Mouse (Mus musculus): ENCODE results near the gene Tmprss6. TPM values are rescaled to one million over a fixed set of nuclear protein-coding genes. Genes with fewer than 3 reads are reported as not detected.

The Tmprss6 gene
- polyA plus RNA-seq, 1 experiment: not detected

GRCm38 (mm10) chr15:78434896-78435520, 33.4 kb downstream of the Tmprss6 start:
- Histone ChIP-seq H3K4me1 (ENCODE audit: control insufficient read depth, insufficient read depth, low read length) (peaks cover 67% of the 10 kb centered on the region), H3K27ac (ENCODE audit: insufficient read depth, low read depth, low read length) (no peak overlapping the region), H3K4me3 (ENCODE audit: insufficient read depth, low read depth, low read length) (no peak overlapping the region)
- WGBS: 32% methylated on average over 6 of the region's 6 CpGs
- no peak for TF ChIP-seq CTCF (IDR thresholded peaks at IDR 0.05; ENCODE audit: insufficient read depth, low read depth, low read length)
- no peak for TF ChIP-seq POLR2A (IDR thresholded peaks at IDR 0.05; ENCODE audit: insufficient read depth, low read depth, low read length)

- Histone ChIP-seq H3K4me1 (ENCODE audit: control insufficient read depth, insufficient read depth, low read length) (peaks cover 44% of the 10 kb centered on the region), H3K27ac (ENCODE audit: insufficient read depth, low read depth, low read length) (no peak overlapping the region), H3K4me3 (ENCODE audit: insufficient read depth, low read depth, low read length) (no peak overlapping the region)
- TF ChIP-seq POLR2A (IDR thresholded peaks at IDR 0.05; ENCODE audit: insufficient read depth, low read depth, low read length): no peak
- TF ChIP-seq CTCF (IDR thresholded peaks at IDR 0.05; ENCODE audit: insufficient read depth, low read depth, low read length): no peak
- WGBS: 85% methylated on average over 7 of the region's 7 CpGs
These were observed 36.8 kb downstream of the Tmprss6 start for GRCm38 (mm10) chr15:78431541-78432121.

GRCm38 (mm10) chr15:78430874-78431273, 37.6 kb downstream of the Tmprss6 start:
- H3K27ac ChIP-seq (ENCODE audit: insufficient read depth, low read depth, low read length): no peak overlapping the region
- peaks cover 37% of the 10 kb centered on the region for H3K4me1 ChIP-seq (ENCODE audit: control insufficient read depth, insufficient read depth, low read length)
- TF ChIP-seq CTCF (IDR thresholded peaks at IDR 0.05; ENCODE audit: insufficient read depth, low read depth, low read length): no peak
- no peak for TF ChIP-seq POLR2A (IDR thresholded peaks at IDR 0.05; ENCODE audit: insufficient read depth, low read depth, low read length)
- WGBS: 84% methylated on average over 10 of the region's 10 CpGs
- H3K4me3 ChIP-seq (ENCODE audit: insufficient read depth, low read depth, low read length): no peak overlapping the region

- no peak overlapping the region for H3K27ac ChIP-seq (ENCODE audit: insufficient read depth, low read depth, low read length)
- peaks cover 28% of the 10 kb centered on the region for H3K4me1 ChIP-seq (ENCODE audit: control insufficient read depth, insufficient read depth, low read length)
- WGBS: 80% methylated on average over 13 of the region's 13 CpGs
- peak overlapping the region; percentile 88 for H3K4me3 ChIP-seq (ENCODE audit: insufficient read depth, low read depth, low read length)
- TF ChIP-seq CTCF (IDR thresholded peaks at IDR 0.05; ENCODE audit: insufficient read depth, low read depth, low read length): no peak
- no peak for TF ChIP-seq POLR2A (IDR thresholded peaks at IDR 0.05; ENCODE audit: insufficient read depth, low read depth, low read length)
These were observed 38.4 kb downstream of the Tmprss6 start for GRCm38 (mm10) chr15:78429871-78430622.

- TF ChIP-seq POLR2A (IDR thresholded peaks at IDR 0.05; ENCODE audit: insufficient read depth, low read depth, low read length): no peak
- no peak for TF ChIP-seq CTCF (IDR thresholded peaks at IDR 0.05; ENCODE audit: insufficient read depth, low read depth, low read length)
- Histone ChIP-seq H3K4me3 (ENCODE audit: insufficient read depth, low read depth, low read length) (peak overlapping the region; percentile 88), H3K4me1 (ENCODE audit: control insufficient read depth, insufficient read depth, low read length) (peaks cover 27% of the 10 kb centered on the region), H3K27ac (ENCODE audit: insufficient read depth, low read depth, low read length) (peak overlapping the region; percentile 48)
- 2% methylated on average over 3 of the region's 3 CpGs for WGBS
These were observed 39.3 kb downstream of the Tmprss6 start for GRCm38 (mm10) chr15:78429139-78429459.

- Histone ChIP-seq H3K27ac (ENCODE audit: insufficient read depth, low read depth, low read length) (peak within 1 kb of the TSS; percentile 48), H3K4me3 (ENCODE audit: insufficient read depth, low read depth, low read length) (peak within 1 kb of the TSS; percentile 88), H3K4me1 (ENCODE audit: control insufficient read depth, insufficient read depth, low read length) (peaks cover 27% of the 10 kb centered on the region)
- TF ChIP-seq POLR2A (IDR thresholded peaks at IDR 0.05; ENCODE audit: insufficient read depth, low read depth, low read length): peak; percentile 53; the same call in 1 of the 2 replicates
- no peak for TF ChIP-seq CTCF (IDR thresholded peaks at IDR 0.05; ENCODE audit: insufficient read depth, low read depth, low read length)
- WGBS: 2% methylated on average over 47 of the region's 52 CpGs
These were observed 39.9 kb downstream of the Tmprss6 start, which contains the start of gene Kctd17 for GRCm38 (mm10) chr15:78428391-78429138. Kctd17 (plus strand) TSS chr15:78428564.

- no peak for TF ChIP-seq CTCF (IDR thresholded peaks at IDR 0.05; ENCODE audit: insufficient read depth, low read depth, low read length)
- TF ChIP-seq POLR2A (IDR thresholded peaks at IDR 0.05; ENCODE audit: insufficient read depth, low read depth, low read length): no peak
- 70% methylated on average over 4 of the region's 4 CpGs for WGBS
These were observed 43.2 kb downstream of the Tmprss6 start for GRCm38 (mm10) chr15:78425230-78425629.

GRCm38 (mm10) chr15:78424507-78424906, 43.9 kb downstream of the Tmprss6 start:
- peaks cover 21% of the 10 kb centered on the region for H3K4me1 ChIP-seq (ENCODE audit: control insufficient read depth, insufficient read depth, low read length)
- H3K27ac ChIP-seq (ENCODE audit: insufficient read depth, low read depth, low read length): no peak overlapping the region
- TF ChIP-seq POLR2A (IDR thresholded peaks at IDR 0.05; ENCODE audit: insufficient read depth, low read depth, low read length) (no peak), CTCF (IDR thresholded peaks at IDR 0.05; ENCODE audit: insufficient read depth, low read depth, low read length) (no peak)
- no peak overlapping the region for H3K4me3 ChIP-seq (ENCODE audit: insufficient read depth, low read depth, low read length)
- WGBS: 41% methylated on average over 11 of the region's 11 CpGs

More at GRCm38 (mm10) chr15:78425230-78425629, 43.2 kb downstream of the Tmprss6 start:
- H3K4me1 ChIP-seq (ENCODE audit: control insufficient read depth, insufficient read depth, low read length): peaks cover 28% of the 10 kb centered on the region
- no peak overlapping the region for H3K4me3 ChIP-seq (ENCODE audit: insufficient read depth, low read depth, low read length)
- H3K27ac ChIP-seq (ENCODE audit: insufficient read depth, low read depth, low read length): no peak overlapping the region

All from olfactory bulb, adult 2 months (tissue).